Mouse (Mus musculus) kidney, adult 2 months (tissue): ENCODE measurements around the gene Fam3a.

Experiments used
- CTCF ChIP-seq: fragments of 200-500 bp; conservative IDR thresholded peaks from 2 replicates; pipeline ENCODE4 v1.5.1; 2011; ENCODE audit warnings: low read depth, mild to moderate bottlenecking, control low read depth, low read length, moderate library complexity, mixed read lengths; ENCODE audit not compliant: insufficient read depth, insufficient read length
- POLR2A ChIP-seq: fragments of 200-500 bp; IDR thresholded peaks from one replicate; pipeline ENCODE4 v1.6.1; 2011; ENCODE audit warnings: low read depth, low read length, control low read depth

DNA sequence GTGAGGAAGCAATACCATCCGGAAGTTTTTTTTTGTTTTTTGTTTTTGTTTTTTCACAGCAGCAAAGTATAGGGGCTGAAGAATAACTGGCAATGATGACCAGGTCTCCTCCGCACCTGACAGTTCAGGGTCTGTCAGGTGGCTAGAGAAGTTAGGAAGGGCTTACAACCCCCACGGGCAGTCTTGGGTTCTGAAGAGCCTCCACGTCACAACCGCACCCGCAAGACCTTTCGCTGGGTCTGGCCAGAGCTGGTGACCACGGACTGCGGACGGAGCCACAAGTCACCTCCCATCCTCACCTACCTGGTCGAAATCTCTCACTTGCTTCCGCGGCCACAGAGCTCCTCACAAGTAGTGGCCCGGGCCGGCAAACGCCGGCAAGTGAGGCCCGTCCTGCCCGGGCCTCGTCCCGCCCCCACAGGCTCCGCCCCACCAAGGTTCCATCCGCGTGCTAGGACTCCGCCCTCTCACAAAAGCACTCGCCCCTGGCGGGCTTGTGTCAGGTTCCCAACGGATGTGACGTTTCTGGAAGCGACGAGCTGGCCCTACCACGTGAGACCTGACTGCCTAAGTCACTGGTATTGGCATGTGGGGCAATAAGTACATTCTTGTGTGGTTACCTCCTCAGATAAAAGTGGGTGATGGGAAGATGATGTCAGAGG is 20.1 kb downstream of the Fam3a start, which contains the start of the genes Ubl4a and Slc10a3:
- TF ChIP-seq CTCF: no peak
- TF ChIP-seq POLR2A: peak; percentile 27
